Mouse (Mus musculus) CH12.LX (cell line): ENCODE results near the gene Cntrob. TPM values are rescaled to one million over a fixed set of nuclear protein-coding genes. Genes with fewer than 3 reads are reported as not detected.

Experiments
- DNase-seq: peaks from one replicate; pipeline ENCODE4 v3.0.0-alpha.2; 2013; ENCODE audit errors: extremely low read depth
- H3K27ac ChIP-seq: 2 replicates; pipeline ENCODE4 v1.5.1; 2012; ENCODE audit warnings: low read depth, mild to moderate bottlenecking, control low read depth, moderate library complexity; ENCODE audit not compliant: insufficient read depth
- H3K27me3 ChIP-seq: replicated peaks from 2 replicates; pipeline ENCODE3; 2012; ENCODE audit warnings: inconsistent platforms
- H3K36me3 ChIP-seq, 2 experiments: replicated peaks in 1 of 2; 2 replicates each; pipeline versions ENCODE3 to v1.6.1; 2012; ENCODE audit warnings: inconsistent platforms in 1 of 2, low read length in 1 of 2, mild to moderate bottlenecking in 1 of 2, mixed read lengths in 1 of 2, moderate library complexity in 1 of 2; ENCODE audit not compliant: control insufficient read depth in 1 of 2, insufficient read depth in 1 of 2
- H3K4me1 ChIP-seq, 2 experiments: 2 replicates each; pipeline ENCODE4 v1.6.1; 2012; ENCODE audit warnings: inconsistent platforms in 1 of 2, moderate library complexity in 1 of 2; ENCODE audit not compliant: insufficient read depth in 2 of 2, control insufficient read depth in 1 of 2
- H3K4me2 ChIP-seq: 2 replicates; pipeline ENCODE4 v1.6.1; 2012; ENCODE audit warnings: low read depth, mild to moderate bottlenecking, control low read depth; ENCODE audit not compliant: poor library complexity, insufficient read depth, severe bottlenecking
- H3K4me3 ChIP-seq, 3 experiments: fragments of 150-350 bp in 1 of 3; sonication (generic) in 1 of 3; replicated peaks in 1 of 3; 2 replicates each; pipeline versions ENCODE3 to v1.5.1; 2011 to 2012; ENCODE audit warnings: low read depth in 2 of 3, low read length in 2 of 3, mild to moderate bottlenecking in 2 of 3, moderate library complexity in 2 of 3, control low read depth in 1 of 3, improper control_type of control experiment in 1 of 3, inconsistent platforms in 1 of 3, mixed read lengths in 1 of 3; ENCODE audit not compliant: poor library complexity in 1 of 3
- H3K79me2 ChIP-seq: replicated peaks from 2 replicates; pipeline ENCODE4 v1.6.1; 2012; ENCODE audit warnings: mild to moderate bottlenecking, moderate library complexity; ENCODE audit not compliant: control insufficient read depth, poor library complexity, insufficient read depth, severe bottlenecking; ENCODE audit errors: extremely low read depth
- H3K9ac ChIP-seq: 2 replicates; pipeline ENCODE4 v1.6.1; 2012; ENCODE audit warnings: low read depth, mild to moderate bottlenecking, control low read depth, moderate library complexity; ENCODE audit not compliant: insufficient read depth
- H3K9me3 ChIP-seq: replicated peaks from 2 replicates; pipeline ENCODE3; 2012; ENCODE audit warnings: low read length, inconsistent platforms, mixed read lengths
- BHLHE40 ChIP-seq: IDR thresholded peaks from 2 replicates; pipeline ENCODE4 v1.6.1; 2011; ENCODE audit warnings: mild to moderate bottlenecking, low read depth, low read length, improper control_type of control experiment
- CHD2 ChIP-seq: IDR thresholded peaks from 2 replicates; pipeline ENCODE4 v1.6.1; 2011; ENCODE audit warnings: low read length, improper control_type of control experiment
- CTCF ChIP-seq, 2 experiments: IDR thresholded peaks in 1 of 2; conservative IDR thresholded peaks in 1 of 2; 2 replicates each; pipeline ENCODE4 v1.5.1; 2011 to 2012; ENCODE audit warnings: low read depth in 2 of 2, low read length in 2 of 2, improper control_type of control experiment in 1 of 2, inconsistent platforms in 1 of 2, mild to moderate bottlenecking in 1 of 2, moderate library complexity in 1 of 2
- ELF1 ChIP-seq: IDR thresholded peaks from 2 replicates; pipeline ENCODE4 v1.6.1; 2014; ENCODE audit warnings: low read depth, mild to moderate bottlenecking, inconsistent platforms, low read length, improper control_type of control experiment
- EP300 ChIP-seq: IDR thresholded peaks from 2 replicates; pipeline ENCODE4 v1.6.1; 2011; ENCODE audit warnings: low read length, improper control_type of control experiment
- ETS1 ChIP-seq: conservative IDR thresholded peaks from 2 replicates; pipeline ENCODE4 v1.6.1; 2012; ENCODE audit warnings: low read depth, mild to moderate bottlenecking, inconsistent platforms, low read length, improper control_type of control experiment, moderate library complexity
- GABPA ChIP-seq: IDR thresholded peaks from 2 replicates; pipeline ENCODE4 v1.6.1; 2012; ENCODE audit warnings: low read depth, low read length, improper control_type of control experiment, inconsistent platforms; ENCODE audit not compliant: insufficient replicate concordance
- HCFC1 ChIP-seq: IDR thresholded peaks from 2 replicates; pipeline ENCODE4 v1.6.1; 2012; ENCODE audit warnings: low read depth, mild to moderate bottlenecking, inconsistent platforms, low read length, improper control_type of control experiment
- IRF4 ChIP-seq: IDR thresholded peaks from 2 replicates; pipeline ENCODE4 v1.6.1; 2014; ENCODE audit warnings: low read depth, mild to moderate bottlenecking, inconsistent platforms, low read length, improper control_type of control experiment
- JUN ChIP-seq: IDR thresholded peaks from 2 replicates; pipeline ENCODE4 v1.6.1; 2011; ENCODE audit warnings: low read depth, mild to moderate bottlenecking, low read length, improper control_type of control experiment, moderate library complexity; ENCODE audit not compliant: insufficient read depth
- JUND ChIP-seq: conservative IDR thresholded peaks from 2 replicates; pipeline ENCODE4 v1.6.1; 2011; ENCODE audit warnings: low read depth, low read length, improper control_type of control experiment
- KAT2A ChIP-seq: IDR thresholded peaks from 2 replicates; pipeline ENCODE4 v1.6.1; 2012; ENCODE audit warnings: low read length, improper control_type of control experiment, inconsistent platforms; ENCODE audit not compliant: insufficient replicate concordance
- MAFK ChIP-seq: IDR thresholded peaks from 2 replicates; pipeline ENCODE4 v1.6.1; 2011; ENCODE audit warnings: low read length, improper control_type of control experiment; ENCODE audit not compliant: insufficient replicate concordance
- MAX ChIP-seq: IDR thresholded peaks from 2 replicates; pipeline ENCODE4 v1.6.1; 2011; ENCODE audit warnings: low read length, improper control_type of control experiment
- MAZ ChIP-seq: IDR thresholded peaks from 2 replicates; pipeline ENCODE4 v1.6.1; 2012; ENCODE audit warnings: low read depth, mild to moderate bottlenecking, inconsistent platforms, low read length, improper control_type of control experiment, moderate library complexity
- MXI1 ChIP-seq: IDR thresholded peaks from 2 replicates; pipeline ENCODE4 v1.6.1; 2011; ENCODE audit warnings: mild to moderate bottlenecking, low read depth, low read length, improper control_type of control experiment
- MYC ChIP-seq: IDR thresholded peaks from 2 replicates; pipeline ENCODE4 v1.6.1; 2011; ENCODE audit warnings: low read depth, mild to moderate bottlenecking, improper control_type of control experiment, low read length
- NELFE ChIP-seq: IDR thresholded peaks from 2 replicates; pipeline ENCODE4 v1.6.1; 2011; ENCODE audit warnings: low read depth, low read length, improper control_type of control experiment
- NRF1 ChIP-seq: IDR thresholded peaks from 2 replicates; pipeline ENCODE4 v1.6.1; 2014; ENCODE audit warnings: low read depth, mild to moderate bottlenecking, inconsistent platforms, low read length, improper control_type of control experiment, moderate library complexity
- PAX5 ChIP-seq: IDR thresholded peaks from 2 replicates; pipeline ENCODE4 v1.6.1; 2012; ENCODE audit warnings: low read length, inconsistent platforms, mixed read lengths
- POLR2A ChIP-seq: IDR thresholded peaks from 2 replicates; pipeline ENCODE4 v1.6.1; 2011; ENCODE audit warnings: low read depth, mild to moderate bottlenecking, improper control_type of control experiment, low read length
- POLR2AphosphoS2 ChIP-seq: IDR thresholded peaks from 2 replicates; pipeline ENCODE4 v1.6.1; 2011; ENCODE audit warnings: low read depth, low read length, improper control_type of control experiment
- RAD21 ChIP-seq: IDR thresholded peaks from 2 replicates; pipeline ENCODE4 v1.6.1; 2011; ENCODE audit warnings: low read depth, mild to moderate bottlenecking, low read length, improper control_type of control experiment, moderate library complexity
- RCOR1 ChIP-seq: conservative IDR thresholded peaks from 2 replicates; pipeline ENCODE4 v1.6.1; 2012; ENCODE audit warnings: low read depth, mild to moderate bottlenecking, inconsistent platforms, low read length, improper control_type of control experiment
- SIN3A ChIP-seq: IDR thresholded peaks from 2 replicates; pipeline ENCODE4 v1.6.1; 2012; ENCODE audit warnings: low read length, improper control_type of control experiment, inconsistent platforms
- SMC3 ChIP-seq: IDR thresholded peaks from 2 replicates; pipeline ENCODE4 v1.6.1; 2011; ENCODE audit warnings: low read depth, low read length, improper control_type of control experiment
- TBP ChIP-seq: conservative IDR thresholded peaks from 2 replicates; pipeline ENCODE4 v1.6.1; 2011; ENCODE audit warnings: low read depth, low read length, improper control_type of control experiment
- TCF12 ChIP-seq: IDR thresholded peaks from 2 replicates; pipeline ENCODE4 v1.6.1; 2014; ENCODE audit warnings: low read depth, mild to moderate bottlenecking, inconsistent platforms, low read length, improper control_type of control experiment
- UBTF ChIP-seq: IDR thresholded peaks from 2 replicates; pipeline ENCODE4 v1.6.1; 2012; ENCODE audit warnings: low read depth, mild to moderate bottlenecking, inconsistent platforms, low read length, improper control_type of control experiment, moderate library complexity
- USF2 ChIP-seq: conservative IDR thresholded peaks from 2 replicates; pipeline ENCODE4 v1.6.1; 2011; ENCODE audit warnings: low read depth, low read length, improper control_type of control experiment
- ZC3H11A ChIP-seq: IDR thresholded peaks from 2 replicates; pipeline ENCODE4 v1.6.1; 2012; ENCODE audit warnings: low read depth, mild to moderate bottlenecking, inconsistent platforms, low read length, improper control_type of control experiment
- ZKSCAN1 ChIP-seq: IDR thresholded peaks from 2 replicates; pipeline ENCODE4 v1.6.1; 2012; ENCODE audit warnings: low read depth, inconsistent platforms, low read length, improper control_type of control experiment, borderline replicate concordance
- ZNF384 ChIP-seq: IDR thresholded peaks from 2 replicates; pipeline ENCODE4 v1.6.1; 2012; ENCODE audit warnings: low read depth, low read length, improper control_type of control experiment, inconsistent platforms
- dilution Hi-C: fragments of 300-500 bp; cut with MboI; formaldehyde crosslinking; loops from 2 replicates; pipeline ENCODE4 v1.14.3; 2020; ENCODE audit warnings: low sequenced_read_pairs; ENCODE audit not compliant: extremely low pct_unique_long_range_greater_than_20kb, extremely low pct_ligation_motif_present
- in situ Hi-C: fragments of 300-500 bp; cut with MboI; formaldehyde crosslinking; loops from 3 replicates; pipeline ENCODE4 v1.14.3; 2019; ENCODE audit warnings: low sequenced_read_pairs, low pct_ligation_motif_present, low pct_unique_long_range_greater_than_20kb, mixed read lengths
- polyA plus RNA-seq: library from polyadenylated mRNA; unstranded; fragments of >175 nt; gene quantifications from 2 replicates; pipeline ENCODE4 v1.2.1, GENCODE M21; 2012; ENCODE audit warnings: low read depth; ENCODE audit not compliant: insufficient read length
- total RNA-seq, 2 experiments: library from RNA; depleted of rRNA; stranded (reverse); fragments of 300-350 nt in 1 of 2; fragments of >200 nt in 1 of 2; gene quantifications; 2 replicates each; pipeline ENCODE4 v1.2.3; 2012 to 2014

Cntrob gene
- total and polyA plus RNA-seq, 3 experiments, result 16.4 to 36.6 (median 18.9) TPM

GRCm38 (mm10) chr11:69334796-69335195, 11.2 kb upstream of the Cntrob start:
- peaks cover 5% of the 10 kb centered on the region for H3K27me3 ChIP-seq
- H3K4me1 ChIP-seq, result peaks cover 5 to 14% of the 10 kb centered on the region in 2 experiments; a peak in 3 of 4 replicates
- TF ChIP-seq MYC (no peak), POLR2A (no peak), NELFE (no peak), MXI1 (no peak), JUND (no peak), RCOR1 (no peak), TBP (no peak), MAX (no peak), MAZ (no peak), USF2 (no peak), ZKSCAN1 (no peak), NRF1 (no peak), MAFK (no peak), GABPA (no peak), ETS1 (no peak), PAX5 (no peak), BHLHE40 (no peak)
- no peak overlapping the region for H3K4me2 ChIP-seq
- H3K9me3 ChIP-seq, result peaks cover 5% of the 10 kb centered on the region
- in situ Hi-C loops, result loop anchor here (5.0 kb wide), 2 partner anchors 33 to 62 kb away; partner anchors contain the start of gene Chd3
- no peak overlapping the region for H3K27ac ChIP-seq
- no peak for DNase-seq
- H3K9ac ChIP-seq, result no peak overlapping the region
- no peaks in the 10 kb centered on the region for H3K79me2 ChIP-seq
- dilution Hi-C loops, result no loop called here
- H3K4me3 ChIP-seq, result no peak overlapping the region
- peaks cover 0 to 4% of the 10 kb centered on the region in 2 experiments for H3K36me3 ChIP-seq

DNA sequence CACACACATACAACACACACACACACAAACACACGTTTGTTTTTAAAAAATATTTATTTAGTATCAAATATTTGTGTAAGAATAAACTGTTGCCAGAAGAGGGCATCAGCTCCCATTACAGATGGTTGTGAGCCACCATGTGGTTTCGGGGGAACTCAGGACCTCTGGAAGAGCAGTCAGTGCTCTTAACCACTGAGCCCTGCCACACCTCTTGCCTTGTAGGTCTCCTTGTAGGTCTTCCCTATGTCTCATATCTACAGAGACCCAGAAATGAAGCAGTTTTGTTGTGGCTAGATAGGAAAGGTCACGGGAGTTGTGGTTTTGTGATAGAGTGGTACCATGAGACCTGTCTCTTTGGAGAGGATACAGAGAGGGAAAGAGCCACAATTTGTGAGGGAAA, 10.3 kb upstream of the Cntrob start:
- Histone ChIP-seq H3K36me3 (no peaks in the 10 kb centered on the region), H3K4me3 (no peak overlapping the region), H3K4me2 (no peak overlapping the region), H3K27ac (no peak overlapping the region), H3K79me2 (no peaks in the 10 kb centered on the region), H3K9me3 (peaks cover 5% of the 10 kb centered on the region), H3K4me1 (peaks cover 5 to 14% of the 10 kb centered on the region in 2 experiments; a peak in 3 of 4 replicates), H3K9ac (no peak overlapping the region), H3K27me3 (peaks cover 13% of the 10 kb centered on the region)
- no peak for DNase-seq
- dilution Hi-C loops, result no loop called here
- in situ Hi-C loops, result loop anchor here (5.0 kb wide), 2 partner anchors 33 to 62 kb away; partner anchors contain the start of gene Chd3
- TF ChIP-seq KAT2A (no peak), MAZ (no peak), ZC3H11A (no peak), EP300 (no peak), SIN3A (no peak), CHD2 (no peak), ZKSCAN1 (no peak), RAD21 (peak; percentile 21), MXI1 (no peak), UBTF (no peak), MYC (peak; percentile 69; the same call in 1 of the 2 replicates), JUN (no peak), POLR2AphosphoS2 (no peak), USF2 (no peak), NELFE (no peak), ETS1 (no peak), TCF12 (no peak), POLR2A (no peak), SMC3 (peak; percentile 33; the same call in 1 of the 2 replicates), MAX (no peak), ELF1 (no peak), IRF4 (no peak), HCFC1 (no peak), GABPA (no peak), MAFK (no peak), CTCF (conservative IDR thresholded peaks at IDR 0.05 in 1 of 2, IDR thresholded peaks at IDR 0.05 in 1 of 2; ENCODE audit: low read depth in 2 of 2, low read length in 2 of 2) (peak in 1 of 2 experiments; percentile 68; a peak in 2 of 4 replicates), ZNF384 (no peak)
